Mouse (Mus musculus) stomach, postnatal 0 days (tissue): ENCODE results near the gene Foxn3.

Experiments
- CTCF ChIP-seq: IDR thresholded peaks from 2 replicates; pipeline ENCODE4 v1.5.1; 2016; ENCODE audit warnings: antibody characterized with exemption, low read depth, mild to moderate bottlenecking, moderate library complexity
- EP300 ChIP-seq: optimal IDR thresholded peaks from 2 replicates; pipeline ENCODE3; 2016; ENCODE audit warnings: antibody characterized with exemption

DNA sequence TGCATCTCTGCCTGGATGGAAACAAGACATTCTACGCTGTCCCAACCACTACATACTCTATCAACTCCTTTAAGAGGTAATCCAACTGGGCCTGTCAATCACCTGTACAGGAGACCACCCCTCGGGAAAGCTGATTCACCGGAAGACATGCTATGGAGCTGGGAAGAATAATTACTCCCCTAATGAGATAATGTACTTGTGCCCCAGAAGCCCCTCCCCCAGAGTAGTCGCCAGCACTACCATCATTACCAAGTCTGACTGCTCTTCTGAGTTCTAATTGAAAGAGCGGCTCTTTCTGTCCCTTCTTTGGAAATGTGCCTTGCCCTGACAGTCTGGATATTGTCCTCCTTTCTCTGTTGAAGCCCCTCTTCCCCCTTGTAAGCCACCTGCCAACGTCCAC lies 183.3 kb downstream of the Foxn3 start:
- TF ChIP-seq CTCF (no peak), EP300 (no peak)
